ENCODE assay signal across 14 mouse cellular contexts in the genomic region with DNA sequence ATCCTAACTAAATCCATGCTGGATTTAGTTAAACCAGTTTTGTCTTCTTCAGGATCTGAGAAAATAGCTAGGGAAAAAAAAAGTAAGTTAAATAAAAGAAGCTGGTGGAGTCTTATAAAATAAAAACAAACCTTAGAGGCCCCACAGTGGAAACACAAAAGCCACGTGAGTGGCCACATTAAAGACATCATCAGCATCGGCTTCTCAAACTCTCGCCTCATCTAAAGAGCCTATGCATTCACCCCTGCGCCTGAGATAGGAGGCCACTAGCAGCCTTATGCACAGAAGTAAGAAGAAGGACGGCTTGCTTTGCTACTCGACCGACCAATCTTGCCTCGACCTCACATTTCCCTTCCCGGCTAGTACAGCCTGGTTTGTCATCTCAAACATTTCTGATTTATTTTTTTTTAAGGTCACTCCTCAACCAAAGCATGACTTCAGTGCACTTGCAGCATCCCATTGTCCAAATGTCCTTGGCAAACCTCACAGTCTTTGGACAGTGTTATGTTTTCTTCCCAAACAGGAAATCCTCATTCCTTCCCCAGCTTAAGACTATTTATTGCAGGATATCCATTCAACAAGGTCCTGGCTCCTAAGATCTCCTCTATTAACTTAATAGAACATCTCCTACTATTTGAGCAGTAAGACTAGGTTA.
A peak's percentile ranks its signal among the peaks of the same experiment; 100 is the strongest.
DNase-seq lines count a peak whose midpoint lies in the region; ATAC-seq lines count a peak whose summit lies in the region.
"Had no signal": no experiment of that assay in that cellular context is flagged by ENCODE, and none has a peak within 500 bp of the region (broad histone marks: within the 10 kb centered on the region; RNA-seq: fewer than 3 reads in every experiment).

No protein-coding gene starts in this region.

- ATAC-seq in CD4-positive, CD25-positive, alpha-beta regulatory T cell, adult 4 months: peak; percentile 77
- ATAC-seq in forebrain, embryonic 15.5 days (replicated peaks): no peak
- ATAC-seq: hindbrain, embryonic 16.5 days had no signal

- H3K27me3 ChIP-seq in forebrain, embryonic 15.5 days: no peaks in the 10 kb centered on the region
- H3K27me3 ChIP-seq: limb, embryonic 13.5 days had no signal

- H3K27ac ChIP-seq in forebrain, embryonic 15.5 days (replicated peaks): no peak overlapping the region
- H3K27ac ChIP-seq: limb, embryonic 13.5 days had no signal

- WGBS in forebrain, embryonic 15.5 days: 87% methylated on average over 9 of the region's 9 CpGs

- peak; percentile 48 to 75 for DNase-seq in heart, adult 18-20 months
- no peak for DNase-seq in heart, postnatal 4 days
- peak; percentile 19 for DNase-seq in gastrocnemius, postnatal 25 days
- peak; percentile 9 to 10 for DNase-seq in kidney, postnatal 4 days
- DNase-seq in embryo, embryonic 10 days (ENCODE audit: low spot score): no peak
- DNase-seq in frontal cortex, postnatal 25 days (ENCODE audit: low spot score in 2 of 2): no peak
- DNase-seq: layer of hippocampus, adult 9-11 months; thymus, adult 18-20 months had no signal

- H3K4me1 ChIP-seq in forebrain, embryonic 15.5 days: no peaks in the 10 kb centered on the region
- H3K4me1 ChIP-seq: limb, embryonic 13.5 days had no signal

- H3K36me3 ChIP-seq in forebrain, embryonic 15.5 days: no peaks in the 10 kb centered on the region
- H3K36me3 ChIP-seq: limb, embryonic 13.5 days had no signal

- H3K9me3 ChIP-seq in forebrain, embryonic 15.5 days: no peaks in the 10 kb centered on the region
- H3K9me3 ChIP-seq: limb, embryonic 13.5 days had no signal

- H3K4me3 ChIP-seq in forebrain, embryonic 15.5 days: no peak overlapping the region
- H3K4me3 ChIP-seq: erythroblast, embryonic 14.5 days; limb, embryonic 13.5 days; myocyte had no signal

- no peak overlapping the region for H3K9ac ChIP-seq in forebrain, embryonic 15.5 days (replicated peaks)
- H3K9ac ChIP-seq: limb, embryonic 13.5 days had no signal

- H3K4me2 ChIP-seq in forebrain, embryonic 15.5 days (replicated peaks): no peak overlapping the region
- H3K4me2 ChIP-seq: limb, embryonic 13.5 days had no signal

Comparison
In these comparisons a context has a peak if more than half of its experiments do, and no peak if none do; other contexts are left out.
1. DNase-seq: peak in heart, adult 18-20 months (2 of 2), gastrocnemius, postnatal 25 days (single experiment) and kidney, postnatal 4 days (2 of 2); none in heart, postnatal 4 days (single experiment), embryo, embryonic 10 days (single experiment) and frontal cortex, postnatal 25 days (0 of 2).